Mouse (Mus musculus) neural tube, embryonic 13.5 days (tissue): ENCODE measurements around the gene Daglb. TPM values are rescaled to one million over a fixed set of nuclear protein-coding genes. Genes with fewer than 3 reads are reported as not detected.

Experiments used
- ATAC-seq: fragments of 200-750 bp; cut with Nextera tagmentation; 2 replicates; pipeline ENCODE4 v1.8.0; 2017; ENCODE audit warnings: low read depth, mild to moderate bottlenecking, moderate TSS enrichment, moderate library complexity
- H3K27ac ChIP-seq: fragments of 300-500 bp; sonication (generic); replicated peaks from 2 replicates; pipeline ENCODE4 v1.5.1; 2015; ENCODE audit warnings: moderate library complexity, mild to moderate bottlenecking, inconsistent platforms
- H3K27me3 ChIP-seq: fragments of 300-500 bp; sonication (generic); 2 replicates; pipeline ENCODE4 v1.6.1; 2015; ENCODE audit warnings: mild to moderate bottlenecking, inconsistent platforms
- H3K36me3 ChIP-seq: fragments of 300-500 bp; sonication (generic); 2 replicates; pipeline ENCODE4 v1.6.1; 2015; ENCODE audit warnings: mild to moderate bottlenecking, inconsistent platforms
- H3K4me1 ChIP-seq: fragments of 300-500 bp; sonication (generic); replicated peaks from 2 replicates; pipeline ENCODE4 v1.6.1; 2015; ENCODE audit warnings: inconsistent platforms
- H3K4me2 ChIP-seq: fragments of 300-500 bp; sonication (generic); 2 replicates; pipeline ENCODE4 v1.6.1; 2015; ENCODE audit warnings: inconsistent platforms, mild to moderate bottlenecking, moderate library complexity
- H3K4me3 ChIP-seq: fragments of 300-500 bp; sonication (generic); 2 replicates; pipeline ENCODE4 v1.5.1; 2015; ENCODE audit warnings: mild to moderate bottlenecking, inconsistent platforms
- H3K9ac ChIP-seq: fragments of 300-500 bp; sonication (generic); 2 replicates; pipeline ENCODE4 v1.6.1; 2015; ENCODE audit warnings: moderate library complexity, mild to moderate bottlenecking, inconsistent platforms
- H3K9me3 ChIP-seq: fragments of 300-500 bp; sonication (generic); 2 replicates; pipeline ENCODE4 v1.6.1; 2016; ENCODE audit warnings: inconsistent platforms
- WGBS: fragments of 180-500 bp; shearing (Covaris S2); methylation state at CpG from one replicate; pipeline ENCODE4 v1.1.7; 2015; 5-methylcytosine and 5-hydroxymethylcytosine counted together
- polyA plus RNA-seq: library from polyadenylated mRNA; unstranded; fragments of >200 nt; fragmentation: Nextera tagmentation; extraction: Ambion mirVana; gene quantifications from 2 replicates; pipeline ENCODE4 v1.2.1, GENCODE M21; 2015

Daglb gene
- polyA plus RNA-seq, 1 experiment from 2014 or later = 16.9 TPM

- H3K9ac ChIP-seq = no peak overlapping the region
- H3K4me1 ChIP-seq = peaks cover 24% of the 10 kb centered on the region
- WGBS = 89% methylated on average over 7 of the region's 7 CpGs
- no peak for ATAC-seq
- H3K4me3 ChIP-seq = no peak overlapping the region
- H3K36me3 ChIP-seq = peaks cover 80% of the 10 kb centered on the region
- no peaks in the 10 kb centered on the region for H3K27me3 ChIP-seq
- H3K9me3 ChIP-seq = no peaks in the 10 kb centered on the region
- H3K27ac ChIP-seq = no peak overlapping the region
- H3K4me2 ChIP-seq = no peak overlapping the region
These were observed 41.2 kb downstream of the Daglb start for GRCm38 (mm10) chr5:143505545-143505944.

- WGBS = 86% methylated on average over 9 of the region's 9 CpGs
- Histone ChIP-seq H3K27ac (no peak overlapping the region), H3K27me3 (no peaks in the 10 kb centered on the region), H3K4me2 (no peak overlapping the region), H3K4me3 (no peak overlapping the region), H3K4me1 (peaks cover 28% of the 10 kb centered on the region), H3K36me3 (peaks cover 77% of the 10 kb centered on the region), H3K9me3 (no peaks in the 10 kb centered on the region), H3K9ac (no peak overlapping the region)
- ATAC-seq = no peak; the same call in 1 of the 2 replicates
These were observed 44.9 kb downstream of the Daglb start for GRCm38 (mm10) chr5:143509294-143509693.

- Histone ChIP-seq H3K4me2 (no peak overlapping the region), H3K27ac (no peak overlapping the region), H3K9ac (no peak overlapping the region), H3K4me1 (peaks cover 28% of the 10 kb centered on the region), H3K36me3 (peaks cover 78% of the 10 kb centered on the region), H3K9me3 (no peaks in the 10 kb centered on the region), H3K27me3 (no peaks in the 10 kb centered on the region), H3K4me3 (no peak overlapping the region)
- WGBS = 85% methylated on average over 11 of the region's 11 CpGs
- ATAC-seq = no peak
These were observed 45.4 kb downstream of the Daglb start for GRCm38 (mm10) chr5:143509737-143510136.

GRCm38 (mm10) chr5:143511577-143511976 is 47.2 kb downstream of the Daglb start:
- WGBS = 80% methylated on average over 4 of the region's 4 CpGs
- Histone ChIP-seq H3K9me3 (no peaks in the 10 kb centered on the region), H3K4me1 (peaks cover 28% of the 10 kb centered on the region), H3K4me3 (no peak overlapping the region), H3K27me3 (no peaks in the 10 kb centered on the region), H3K27ac (no peak overlapping the region), H3K36me3 (peaks cover 82% of the 10 kb centered on the region), H3K4me2 (no peak overlapping the region), H3K9ac (no peak overlapping the region)
- ATAC-seq = no peak

GRCm38 (mm10) chr5:143512305-143512704 is 47.9 kb downstream of the Daglb start:
- Histone ChIP-seq H3K27ac (no peak overlapping the region), H3K4me2 (no peak overlapping the region), H3K4me3 (no peak overlapping the region), H3K4me1 (peaks cover 28% of the 10 kb centered on the region), H3K9ac (no peak overlapping the region), H3K9me3 (no peaks in the 10 kb centered on the region), H3K36me3 (peaks cover 80% of the 10 kb centered on the region), H3K27me3 (no peaks in the 10 kb centered on the region)
- 95% methylated on average over 4 of the region's 4 CpGs for WGBS
- no peak for ATAC-seq

- Histone ChIP-seq H3K27ac (no peak overlapping the region), H3K36me3 (peaks cover 64% of the 10 kb centered on the region), H3K9ac (no peak overlapping the region), H3K4me3 (no peak overlapping the region), H3K27me3 (no peaks in the 10 kb centered on the region), H3K4me2 (no peak overlapping the region), H3K9me3 (no peaks in the 10 kb centered on the region), H3K4me1 (peaks cover 17% of the 10 kb centered on the region)
- no peak for ATAC-seq
- WGBS = 93% methylated on average over 5 of the region's 5 CpGs
These were observed 50.5 kb downstream of the Daglb start for GRCm38 (mm10) chr5:143514878-143515277.

- peaks cover 22% of the 10 kb centered on the region for H3K4me1 ChIP-seq
- no peak overlapping the region for H3K4me3 ChIP-seq
- H3K27ac ChIP-seq = no peak overlapping the region
- H3K36me3 ChIP-seq = peaks cover 46% of the 10 kb centered on the region
- no peak overlapping the region for H3K9ac ChIP-seq
- 89% methylated on average over 11 of the region's 11 CpGs for WGBS
- no peak overlapping the region for H3K4me2 ChIP-seq
- no peaks in the 10 kb centered on the region for H3K9me3 ChIP-seq
- ATAC-seq = no peak
- H3K27me3 ChIP-seq = no peaks in the 10 kb centered on the region
These were observed 52.6 kb downstream of the Daglb start for GRCm38 (mm10) chr5:143517005-143517404.

DNA sequence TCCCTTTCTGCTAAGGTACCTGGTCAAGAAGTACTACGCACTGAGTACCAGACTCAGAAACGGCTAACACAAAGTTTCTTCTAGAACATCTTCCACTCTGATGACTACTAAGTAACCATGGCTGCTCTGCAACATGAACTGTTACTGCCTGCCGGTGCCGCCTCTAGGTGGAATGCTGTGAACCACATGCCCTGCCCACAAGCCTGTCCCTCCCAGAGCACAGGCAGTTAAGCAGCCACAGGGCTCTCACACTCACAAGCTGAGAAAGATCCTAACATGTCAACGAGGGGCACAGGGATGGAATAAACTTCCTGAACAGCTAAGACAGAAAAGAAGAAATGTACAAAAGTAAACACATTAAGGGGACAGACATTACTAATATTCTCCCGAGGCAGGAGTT is 53.1 kb downstream of the Daglb start:
- Histone ChIP-seq H3K4me3 (no peak overlapping the region), H3K4me1 (peaks cover 22% of the 10 kb centered on the region), H3K27me3 (no peaks in the 10 kb centered on the region), H3K4me2 (no peak overlapping the region), H3K36me3 (peaks cover 42% of the 10 kb centered on the region), H3K27ac (no peak overlapping the region), H3K9ac (no peak overlapping the region), H3K9me3 (no peaks in the 10 kb centered on the region)
- ATAC-seq = no peak
- WGBS = 83% methylated on average over 6 of the region's 6 CpGs

GRCm38 (mm10) chr5:143518045-143518591 is 53.7 kb downstream of the Daglb start:
- Histone ChIP-seq H3K27ac (no peak overlapping the region), H3K4me3 (no peak overlapping the region), H3K4me2 (no peak overlapping the region), H3K27me3 (no peaks in the 10 kb centered on the region), H3K4me1 (peaks cover 26% of the 10 kb centered on the region), H3K36me3 (peaks cover 38% of the 10 kb centered on the region), H3K9ac (no peak overlapping the region), H3K9me3 (no peaks in the 10 kb centered on the region)
- ATAC-seq = no peak
- WGBS = 83% methylated on average over 6 of the region's 6 CpGs

GRCm38 (mm10) chr5:143520415-143520814 is 56.0 kb downstream of the Daglb start:
- H3K27ac ChIP-seq = no peak overlapping the region
- no peaks in the 10 kb centered on the region for H3K27me3 ChIP-seq
- WGBS = 83% methylated on average over 2 of the region's 2 CpGs
- no peak for ATAC-seq
- H3K4me3 ChIP-seq = no peak overlapping the region
- peaks cover 15% of the 10 kb centered on the region for H3K36me3 ChIP-seq
- H3K9me3 ChIP-seq = no peaks in the 10 kb centered on the region
- H3K4me2 ChIP-seq = no peak overlapping the region
- H3K9ac ChIP-seq = no peak overlapping the region
- H3K4me1 ChIP-seq = peaks cover 34% of the 10 kb centered on the region

DNA sequence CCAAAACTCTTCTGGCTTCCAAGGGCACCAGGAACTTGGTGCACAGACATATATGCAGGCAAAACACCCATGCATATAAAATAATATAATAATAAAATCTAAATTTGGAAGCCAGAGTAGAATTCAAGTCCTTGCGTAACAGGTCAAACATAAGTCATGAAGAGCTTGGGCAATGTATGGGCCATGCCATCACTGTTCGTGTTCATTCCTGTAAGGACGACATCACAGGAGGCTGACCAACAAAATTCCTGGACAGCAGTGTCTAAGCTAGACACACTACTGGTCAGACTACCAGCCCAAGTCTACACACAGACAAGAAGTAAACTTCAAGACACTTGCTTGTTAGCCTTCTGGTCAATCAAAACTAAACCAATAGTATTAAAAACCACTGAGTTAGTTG is 58.5 kb downstream of the Daglb start:
- Histone ChIP-seq H3K9me3 (no peaks in the 10 kb centered on the region), H3K4me3 (no peak overlapping the region), H3K4me2 (no peak overlapping the region), H3K36me3 (no peaks in the 10 kb centered on the region), H3K27ac (no peak overlapping the region), H3K4me1 (peaks cover 53% of the 10 kb centered on the region), H3K9ac (no peak overlapping the region), H3K27me3 (no peaks in the 10 kb centered on the region)
- ATAC-seq = no peak
- 89% methylated on average over 3 of the region's 3 CpGs for WGBS

- peaks cover 42% of the 10 kb centered on the region for H3K4me1 ChIP-seq
- H3K9ac ChIP-seq = peak overlapping the region; percentile 99
- ATAC-seq = no peak
These were observed 61.3 kb downstream of the Daglb start for GRCm38 (mm10) chr5:143525454-143526225.

More at GRCm38 (mm10) chr5:143525454-143526225, 61.3 kb downstream of the Daglb start:
- H3K9me3 ChIP-seq = no peaks in the 10 kb centered on the region
- peak overlapping the region; percentile 100 for H3K4me3 ChIP-seq
- WGBS = 73% methylated on average over 7 of the region's 7 CpGs
- no peaks in the 10 kb centered on the region for H3K27me3 ChIP-seq
- no peaks in the 10 kb centered on the region for H3K36me3 ChIP-seq
- H3K27ac ChIP-seq = no peak overlapping the region
- H3K4me2 ChIP-seq = peak overlapping the region; percentile 95
